Mouse (Mus musculus) stomach, embryonic 15.5 days (tissue): Measurements from ENCODE around the gene Fam110c. TPM values are rescaled to one million over a fixed set of nuclear protein-coding genes. Genes with fewer than 3 reads are reported as not detected.

ENCODE experiments used
- ATAC-seq: fragments of 200-750 bp; cut with Nextera tagmentation; 2 replicates; pipeline ENCODE4 v1.8.0; 2017; ENCODE audit warnings: low read depth, moderate number of reproducible peaks, moderate TSS enrichment; ENCODE audit not compliant: insufficient read depth, low FRiP score
- H3K27ac ChIP-seq: fragments of 300-500 bp; sonication (generic); 2 replicates; pipeline ENCODE4 v1.5.1; 2015; ENCODE audit warnings: mild to moderate bottlenecking, inconsistent platforms
- H3K27me3 ChIP-seq: fragments of 300-500 bp; sonication (generic); replicated peaks from 2 replicates; pipeline ENCODE4 v1.6.1; 2015; ENCODE audit warnings: inconsistent platforms
- H3K36me3 ChIP-seq: fragments of 300-500 bp; sonication (generic); 2 replicates; pipeline ENCODE4 v1.6.1; 2015; ENCODE audit warnings: inconsistent platforms
- H3K4me1 ChIP-seq: fragments of 300-500 bp; sonication (generic); 2 replicates; pipeline ENCODE4 v1.6.1; 2015; ENCODE audit warnings: inconsistent platforms
- H3K4me2 ChIP-seq: fragments of 300-500 bp; sonication (generic); 2 replicates; pipeline ENCODE4 v1.6.1; 2015; ENCODE audit warnings: mild to moderate bottlenecking, inconsistent platforms
- H3K4me3 ChIP-seq: fragments of 300-500 bp; sonication (generic); replicated peaks from 2 replicates; pipeline ENCODE4 v1.5.1; 2015; ENCODE audit warnings: inconsistent platforms
- H3K9ac ChIP-seq: fragments of 300-500 bp; sonication (generic); 2 replicates; pipeline ENCODE4 v1.6.1; 2015; ENCODE audit warnings: inconsistent platforms
- H3K9me3 ChIP-seq: fragments of 300-500 bp; sonication (generic); 2 replicates; pipeline ENCODE4 v1.6.1; 2016; ENCODE audit warnings: inconsistent platforms
- WGBS: fragments of 180-500 bp; shearing (Covaris S2); methylation state at CpG from one replicate; pipeline ENCODE4 v1.1.7; 2015; 5-methylcytosine and 5-hydroxymethylcytosine counted together
- polyA plus RNA-seq: library from polyadenylated mRNA; unstranded; fragments of >200 nt; fragmentation: Nextera tagmentation; extraction: Ambion mirVana; gene quantifications from 2 replicates; pipeline ENCODE4 v1.2.1, GENCODE M21; 2015

Gene Fam110c
- polyA plus RNA-seq, 1 experiment from 2014 or later = 10.1 TPM

DNA sequence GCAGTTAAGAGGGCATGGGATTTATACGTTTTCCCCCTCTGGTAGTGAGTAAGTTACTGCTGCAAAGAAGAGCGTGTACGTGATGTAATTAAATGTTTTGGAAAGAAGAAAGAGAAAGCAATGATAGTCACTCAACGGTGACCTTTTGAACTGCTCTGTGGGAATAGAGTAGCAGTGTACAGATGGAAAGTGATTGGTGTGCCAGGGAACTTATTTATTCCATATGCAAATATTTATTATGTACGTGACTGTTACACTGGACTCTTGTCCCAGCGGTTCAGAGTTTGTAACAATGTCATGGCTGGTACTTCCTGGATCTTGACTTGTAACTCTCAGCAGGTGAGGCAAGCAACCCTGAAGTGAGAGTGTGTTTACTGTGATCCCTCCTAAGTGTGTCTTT lies 6.7 kb downstream of the Fam110c start:
- H3K9ac ChIP-seq = no peak overlapping the region
- 62% methylated on average over 6 of the region's 6 CpGs for whole genome bisulfite sequencing
- peak; percentile 24; the same call in 1 of the 2 replicates for ATAC-seq

GRCm38 (mm10) chr12:31080890-31081554 lies 7.4 kb downstream of the Fam110c start:
- no peak for ATAC-seq
- 70% methylated on average over 6 of the region's 6 CpGs for WGBS
- no peak overlapping the region for H3K9ac ChIP-seq
- no peaks in the 10 kb centered on the region for H3K9me3 ChIP-seq
- no peak overlapping the region for H3K27ac ChIP-seq
- no peak overlapping the region for H3K4me2 ChIP-seq
- no peaks in the 10 kb centered on the region for H3K4me1 ChIP-seq
- H3K27me3 ChIP-seq = no peaks in the 10 kb centered on the region
- no peak overlapping the region for H3K4me3 ChIP-seq
- no peaks in the 10 kb centered on the region for H3K36me3 ChIP-seq

More for the DNA sequence above, 6.7 kb downstream of the Fam110c start:
- Histone ChIP-seq H3K36me3 (no peaks in the 10 kb centered on the region), H3K4me2 (no peak overlapping the region), H3K27me3 (0 out of 2 replicates have a peak, but pooled peaks cover 2% of the 10 kb centered on the region), H3K9me3 (no peaks in the 10 kb centered on the region), H3K4me3 (no peak overlapping the region), H3K27ac (no peak overlapping the region), H3K4me1 (no peaks in the 10 kb centered on the region)

- Histone ChIP-seq H3K4me3 (no peak overlapping the region), H3K9ac (no peak overlapping the region), H3K27me3 (no peaks in the 10 kb centered on the region), H3K36me3 (no peaks in the 10 kb centered on the region), H3K4me2 (no peak overlapping the region), H3K4me1 (no peaks in the 10 kb centered on the region), H3K9me3 (no peaks in the 10 kb centered on the region), H3K27ac (peak overlapping the region; percentile 74)
- ATAC-seq = peak; percentile 76
- WGBS = 31% methylated on average over 4 of the region's 4 CpGs
Observed at GRCm38 (mm10) chr12:31083007-31083406, 9.3 kb downstream of the Fam110c start.

- ATAC-seq = peak; percentile 76
- 52% methylated on average over 4 of the region's 4 CpGs for WGBS
- Histone ChIP-seq H3K4me3 (no peak overlapping the region), H3K4me1 (no peaks in the 10 kb centered on the region), H3K9ac (no peak overlapping the region), H3K27me3 (no peaks in the 10 kb centered on the region), H3K4me2 (no peak overlapping the region), H3K9me3 (no peaks in the 10 kb centered on the region), H3K36me3 (no peaks in the 10 kb centered on the region), H3K27ac (peak overlapping the region; percentile 74)
Observed at GRCm38 (mm10) chr12:31083407-31083806, 9.7 kb downstream of the Fam110c start.

DNA sequence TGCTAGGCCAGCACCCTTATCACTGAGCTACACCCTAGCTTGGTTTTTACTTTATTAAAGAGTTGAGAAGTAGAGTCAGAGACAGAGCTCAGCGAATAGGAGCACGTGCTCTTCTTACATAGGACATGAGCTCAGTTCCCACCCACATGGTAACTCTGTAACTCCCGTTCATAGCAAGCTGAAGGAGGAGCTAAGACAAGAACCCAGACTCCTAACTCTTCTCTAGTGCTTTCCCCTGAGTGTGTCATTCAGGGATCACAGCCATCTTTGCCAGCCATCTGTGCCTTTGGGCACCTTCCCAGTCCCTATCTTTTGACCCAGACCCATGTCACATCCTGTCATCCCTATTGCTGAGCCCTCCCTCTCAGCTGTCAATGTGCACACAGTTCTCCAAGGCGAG lies 13.4 kb downstream of the Fam110c start:
- H3K9ac ChIP-seq = no peak overlapping the region
- no peaks in the 10 kb centered on the region for H3K9me3 ChIP-seq
- no peak overlapping the region for H3K4me3 ChIP-seq
- ATAC-seq = no peak
- whole genome bisulfite sequencing = 76% methylated on average over 4 of the region's 4 CpGs
- no peak overlapping the region for H3K4me2 ChIP-seq
- H3K27ac ChIP-seq = no peak overlapping the region
- H3K27me3 ChIP-seq = no peaks in the 10 kb centered on the region
- H3K36me3 ChIP-seq = no peaks in the 10 kb centered on the region
- H3K4me1 ChIP-seq = no peaks in the 10 kb centered on the region

GRCm38 (mm10) chr12:31090401-31090800 lies 16.7 kb downstream of the Fam110c start:
- no peak overlapping the region for H3K9ac ChIP-seq
- no peak for ATAC-seq
- no peaks in the 10 kb centered on the region for H3K9me3 ChIP-seq
- H3K4me3 ChIP-seq = no peak overlapping the region
- no peaks in the 10 kb centered on the region for H3K4me1 ChIP-seq
- H3K4me2 ChIP-seq = no peak overlapping the region
- no peaks in the 10 kb centered on the region for H3K27me3 ChIP-seq
- WGBS = 39% methylated on average over 6 of the region's 6 CpGs
- no peak overlapping the region for H3K27ac ChIP-seq
- no peaks in the 10 kb centered on the region for H3K36me3 ChIP-seq

DNA sequence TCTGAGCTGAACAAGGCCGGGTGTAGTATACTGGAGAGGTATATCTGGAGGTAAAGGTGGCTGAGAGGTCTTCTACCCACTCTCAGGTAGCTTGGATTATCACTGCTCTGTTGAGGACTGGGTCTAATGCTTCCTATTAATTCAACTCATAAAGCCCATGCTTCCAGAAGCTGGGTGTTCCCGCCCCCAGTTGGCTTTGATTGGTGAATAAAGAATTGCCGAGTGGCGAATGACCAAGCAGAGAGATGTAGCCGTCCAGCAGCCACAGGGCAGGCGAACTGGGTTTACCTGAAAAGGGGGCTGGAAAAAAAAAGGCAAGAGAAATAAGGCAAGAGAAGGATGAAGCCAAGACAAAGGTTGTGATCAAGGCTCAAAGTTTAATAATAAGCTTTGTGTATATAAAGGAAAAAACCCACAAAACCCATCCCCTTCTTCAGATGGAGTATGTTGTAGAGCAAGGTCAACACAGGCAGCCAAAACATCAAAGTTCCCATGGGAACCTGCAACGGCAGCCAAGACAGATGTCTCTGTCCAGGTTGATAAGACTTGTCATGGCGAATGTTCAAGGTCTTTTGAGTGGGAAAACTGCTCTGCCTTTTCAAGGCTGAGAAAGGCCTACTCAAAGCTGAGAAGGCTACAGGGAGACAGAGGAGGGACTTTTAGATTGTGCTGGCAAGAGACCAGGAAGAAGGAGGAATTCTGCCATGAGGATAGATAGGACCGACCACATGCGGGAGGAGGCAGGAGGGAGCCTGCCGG lies 17.4 kb downstream of the Fam110c start:
- Histone ChIP-seq H3K4me2 (no peak overlapping the region), H3K27me3 (no peaks in the 10 kb centered on the region), H3K4me3 (no peak overlapping the region), H3K9ac (no peak overlapping the region), H3K36me3 (no peaks in the 10 kb centered on the region), H3K9me3 (no peaks in the 10 kb centered on the region), H3K4me1 (no peaks in the 10 kb centered on the region), H3K27ac (no peak overlapping the region)
- 72% methylated on average over 11 of the region's 11 CpGs for WGBS
- ATAC-seq = no peak

DNA sequence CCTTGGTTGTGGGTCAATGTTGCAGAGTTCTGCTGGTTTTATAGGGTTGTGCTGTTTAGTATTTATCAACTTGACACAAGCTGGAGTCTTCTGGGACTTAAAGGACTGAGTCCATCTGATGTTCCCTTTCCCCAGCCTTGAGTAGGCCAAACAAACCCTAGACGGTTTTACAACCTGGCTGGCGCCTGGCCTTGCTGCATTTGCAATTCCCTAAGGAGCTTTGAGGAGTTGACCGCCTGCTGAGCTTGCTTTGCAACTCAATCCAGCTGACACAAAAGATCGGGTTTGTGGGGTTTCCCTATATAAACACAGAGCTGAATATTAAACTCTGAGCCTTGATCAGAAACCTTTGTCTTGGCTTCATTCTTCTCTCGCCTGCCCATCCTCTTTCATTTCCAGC lies 18.8 kb downstream of the Fam110c start:
- no peaks in the 10 kb centered on the region for H3K36me3 ChIP-seq
- no peak overlapping the region for H3K9ac ChIP-seq
- no peak overlapping the region for H3K4me3 ChIP-seq
- ATAC-seq = no peak
- H3K4me2 ChIP-seq = no peak overlapping the region
- no peaks in the 10 kb centered on the region for H3K9me3 ChIP-seq
- H3K27ac ChIP-seq = no peak overlapping the region
- H3K4me1 ChIP-seq = no peaks in the 10 kb centered on the region
- WGBS = 36% methylated on average over 5 of the region's 5 CpGs
- no peaks in the 10 kb centered on the region for H3K27me3 ChIP-seq

- Histone ChIP-seq H3K4me2 (no peak overlapping the region), H3K36me3 (no peaks in the 10 kb centered on the region), H3K4me3 (no peak overlapping the region), H3K27ac (no peak overlapping the region), H3K9ac (no peak overlapping the region), H3K9me3 (no peaks in the 10 kb centered on the region), H3K27me3 (no peaks in the 10 kb centered on the region), H3K4me1 (no peaks in the 10 kb centered on the region)
- ATAC-seq = no peak
- WGBS = 87% methylated on average over 6 of the region's 6 CpGs
Observed at GRCm38 (mm10) chr12:31097185-31097584, 23.5 kb downstream of the Fam110c start.

DNA sequence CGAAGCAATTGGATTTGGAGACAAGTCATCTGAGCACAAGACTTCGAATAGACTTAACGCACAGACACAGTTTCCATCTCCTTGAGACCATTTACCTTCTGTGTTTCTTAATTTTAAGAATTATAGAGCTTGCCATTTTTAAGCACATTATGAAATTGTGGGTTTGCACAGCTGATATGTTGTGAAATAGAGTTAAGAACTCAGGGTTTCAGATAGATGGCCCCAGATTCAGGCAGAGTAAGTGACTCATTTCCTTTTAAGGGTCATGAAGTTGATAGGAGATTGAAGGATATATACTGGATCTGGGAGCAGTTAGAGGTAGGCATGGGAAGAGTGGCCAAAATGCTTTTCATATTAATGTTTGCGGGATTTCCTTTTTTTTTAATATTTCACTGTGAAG lies 27.5 kb downstream of the Fam110c start:
- Histone ChIP-seq H3K4me2 (no peak overlapping the region), H3K27ac (no peak overlapping the region), H3K4me3 (no peak overlapping the region), H3K9me3 (no peaks in the 10 kb centered on the region), H3K9ac (no peak overlapping the region), H3K27me3 (no peaks in the 10 kb centered on the region), H3K4me1 (no peaks in the 10 kb centered on the region), H3K36me3 (no peaks in the 10 kb centered on the region)
- no peak for ATAC-seq
- WGBS = 92% methylated on average over 4 of the region's 4 CpGs

GRCm38 (mm10) chr12:31101821-31102220 lies 28.2 kb downstream of the Fam110c start:
- Histone ChIP-seq H3K4me3 (no peak overlapping the region), H3K4me1 (no peaks in the 10 kb centered on the region), H3K36me3 (no peaks in the 10 kb centered on the region), H3K9me3 (no peaks in the 10 kb centered on the region), H3K27me3 (no peaks in the 10 kb centered on the region), H3K9ac (no peak overlapping the region), H3K27ac (no peak overlapping the region), H3K4me2 (no peak overlapping the region)
- ATAC-seq = no peak
- 81% methylated on average over 4 of the region's 4 CpGs for WGBS

DNA sequence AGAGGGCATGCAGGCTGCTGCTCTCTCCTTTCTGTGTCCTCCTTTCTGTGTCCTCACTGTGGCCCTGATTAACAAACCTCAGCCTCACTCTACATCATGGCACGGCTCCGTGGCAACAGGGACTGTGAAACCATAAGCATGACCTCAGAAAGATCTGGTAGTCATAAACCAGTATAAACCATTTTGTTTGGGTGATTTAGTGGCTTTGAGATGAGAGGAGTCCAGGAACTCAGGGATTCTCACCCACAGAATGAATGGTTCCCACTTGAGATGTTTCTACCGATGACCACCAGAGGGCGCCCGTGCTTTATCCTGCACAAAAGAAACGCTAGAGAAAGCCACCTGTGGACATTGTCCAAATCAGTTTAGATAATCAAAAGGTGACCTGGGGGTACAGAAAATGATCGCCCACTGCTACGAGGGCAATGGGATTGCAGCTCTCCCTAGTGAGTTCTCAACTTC lies 42.4 kb downstream of the Fam110c start:
- no peak overlapping the region for H3K4me3 ChIP-seq
- no peaks in the 10 kb centered on the region for H3K36me3 ChIP-seq
- H3K4me1 ChIP-seq = 0 out of 2 replicates have a peak, but pooled peaks cover 3% of the 10 kb centered on the region
- no peak for ATAC-seq
- H3K27ac ChIP-seq = no peak overlapping the region
- no peak overlapping the region for H3K4me2 ChIP-seq
- 13% methylated on average over 8 of the region's 8 CpGs for WGBS
- no peaks in the 10 kb centered on the region for H3K27me3 ChIP-seq
- H3K9me3 ChIP-seq = no peaks in the 10 kb centered on the region
- no peak overlapping the region for H3K9ac ChIP-seq
